Mouse (Mus musculus) frontal cortex, postnatal 25 days (tissue): ENCODE results near the gene Ahnak.
A peak's percentile ranks its signal among the peaks of the same experiment; 100 is the strongest.
"Not testable (repeated sequence)": the region's sequence is repeated elsewhere in the genome, so short reads cannot be mapped to it uniquely, and the experiment has no call there.

Experiments used
- DNase-seq, 2 experiments: peaks; one replicate each; pipeline ENCODE4 v3.0.0; 2022; ENCODE audit warnings: low spot score in 2 of 2

Ahnak gene

DNA sequence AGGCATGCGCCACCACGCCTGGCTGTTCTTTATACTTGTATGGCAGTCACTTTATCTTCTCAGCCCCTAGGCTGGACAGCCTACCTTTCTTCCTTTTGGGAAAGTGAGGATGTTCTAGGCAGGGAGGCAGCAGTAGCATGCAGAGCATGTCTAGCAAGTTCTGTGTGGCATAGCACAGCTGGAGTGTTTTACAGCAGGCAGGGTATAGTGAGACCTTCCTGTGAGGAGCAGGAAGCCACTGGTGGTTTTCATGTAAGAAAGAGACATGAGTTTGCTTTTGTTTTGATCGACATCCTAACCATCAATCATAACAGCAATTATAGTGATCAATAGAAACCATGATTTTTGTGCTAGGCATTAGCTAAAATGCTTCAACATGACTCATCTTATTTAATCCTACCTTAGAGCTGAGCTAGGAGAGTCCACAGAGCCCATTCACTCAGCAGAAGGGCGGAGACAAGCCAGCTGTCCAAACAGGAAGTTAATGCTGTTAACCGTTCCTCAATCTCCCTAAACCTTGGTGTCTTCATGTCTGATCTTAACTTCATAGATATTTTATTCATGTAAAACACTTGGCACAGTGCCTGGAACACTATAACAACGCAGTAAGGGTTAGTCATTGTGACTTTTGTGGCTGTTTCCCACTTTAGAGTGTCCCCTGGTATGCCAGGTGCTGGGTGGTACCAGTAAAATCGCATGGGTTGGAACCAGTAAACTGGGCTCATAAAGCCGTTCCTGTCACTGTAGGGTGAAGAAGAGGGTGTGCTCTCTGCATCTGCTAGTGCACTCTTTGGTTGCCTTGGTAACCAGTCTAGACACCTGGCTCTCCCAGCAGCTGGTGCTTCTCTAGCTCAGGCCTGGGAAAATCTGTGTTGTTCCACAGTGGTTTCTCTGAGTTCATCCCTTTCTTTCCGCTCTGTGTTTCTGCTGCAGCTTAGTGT, 76.8 kb downstream of the Ahnak start:
- no peak for DNase-seq

DNA sequence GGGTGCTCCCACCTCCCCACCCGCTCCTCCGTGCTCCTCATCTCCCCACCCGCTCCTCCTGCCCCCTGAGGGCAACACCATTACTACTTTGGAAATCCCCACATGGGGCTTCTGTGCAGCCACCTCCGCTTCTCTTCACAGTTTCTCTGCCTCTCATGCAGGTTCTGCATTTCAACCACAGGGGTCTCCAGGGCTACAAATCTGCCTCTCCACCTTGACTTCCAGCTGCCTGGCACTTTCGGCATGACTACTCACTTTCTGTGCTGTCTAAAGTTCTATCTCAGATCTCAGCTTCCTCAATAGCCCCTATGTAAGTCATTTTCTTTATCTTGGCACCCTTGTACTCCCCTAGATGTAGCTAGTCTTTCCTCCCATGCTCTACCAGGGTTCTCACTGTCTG, 78.2 kb downstream of the Ahnak start:
- no peak for DNase-seq

DNA sequence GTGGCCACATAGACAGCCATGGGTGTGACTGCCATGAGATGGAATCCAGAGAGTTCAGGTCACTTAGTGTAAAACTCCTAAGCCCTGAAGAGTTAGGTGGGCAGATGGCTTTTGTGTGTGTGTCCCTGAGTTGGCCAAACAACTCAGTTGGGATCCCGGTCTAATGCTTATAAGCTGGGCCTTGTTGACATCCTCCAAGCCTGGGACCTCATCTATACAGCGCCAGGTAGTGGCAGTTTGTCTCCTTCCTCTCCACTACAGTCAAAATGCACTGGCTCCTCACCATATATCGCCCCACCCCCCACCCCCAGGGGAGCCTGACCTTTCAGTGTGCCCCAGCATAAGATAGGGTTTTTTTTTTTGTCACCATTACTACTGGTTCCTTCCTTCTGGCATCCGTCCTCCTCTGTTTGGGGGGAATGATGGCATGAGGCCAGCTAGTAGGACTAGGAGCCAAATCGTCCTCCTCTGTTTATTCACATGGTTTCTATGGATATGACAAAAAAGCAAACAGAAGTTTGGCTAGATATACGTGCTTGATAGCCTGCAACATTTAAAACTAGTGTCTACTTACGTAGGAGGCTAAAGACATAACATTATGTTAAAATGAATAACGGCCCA, 80.7 kb downstream of the Ahnak start:
- DNase-seq: no peak

DNA sequence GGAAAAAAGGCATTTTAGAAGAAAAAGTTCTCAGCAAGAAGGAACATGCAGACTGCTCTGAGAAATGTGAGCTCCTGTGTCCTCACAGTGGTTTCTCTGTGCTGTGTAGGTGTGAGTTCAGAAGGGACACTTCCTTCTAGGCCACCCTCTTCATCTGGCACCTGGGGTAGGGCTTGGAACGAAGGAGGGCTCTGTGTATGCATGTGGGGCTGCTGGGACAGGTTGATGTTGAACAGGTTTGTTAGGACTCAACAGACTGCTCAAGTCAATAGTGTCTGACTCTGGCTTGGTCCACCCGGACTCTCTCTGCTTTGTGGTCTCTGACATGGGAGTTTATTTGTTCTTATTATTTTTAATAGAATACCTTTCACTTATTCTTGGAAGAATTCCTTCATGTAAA, 81.2 kb downstream of the Ahnak start:
- no peak for DNase-seq

DNA sequence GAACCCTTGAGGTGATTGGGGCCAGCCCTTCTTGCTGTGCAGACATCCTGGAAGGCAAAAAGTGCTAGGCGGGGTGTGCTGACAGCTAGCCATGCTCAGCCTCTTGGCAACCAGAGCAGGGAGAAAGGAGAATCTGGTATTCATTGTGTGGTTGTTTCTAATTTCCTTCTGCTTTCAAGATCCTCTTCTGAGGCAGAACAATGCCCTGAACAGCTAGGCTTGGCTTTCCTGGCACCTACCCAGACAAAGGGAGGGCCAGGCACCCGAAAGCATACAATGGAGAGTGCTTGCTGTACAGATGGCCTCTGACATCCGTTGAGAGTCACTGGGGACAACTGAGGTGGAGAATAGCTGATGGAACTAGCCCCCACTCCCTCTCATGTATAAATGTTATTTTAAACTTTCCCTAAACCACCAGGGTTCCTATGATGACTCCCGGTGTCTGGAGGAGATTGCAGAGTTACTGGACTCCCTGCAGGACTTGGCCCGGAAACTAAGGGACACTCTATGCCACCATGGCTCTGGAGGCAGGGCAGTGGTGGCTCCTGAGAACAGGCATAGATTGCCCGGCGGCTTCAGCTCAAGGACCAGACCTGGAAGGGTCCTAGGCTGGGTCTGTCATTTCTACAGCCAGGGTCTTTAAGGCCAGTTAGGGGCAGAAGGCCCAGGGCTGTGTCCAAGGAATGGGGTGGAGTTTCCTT, 82.5 kb downstream of the Ahnak start:
- DNase-seq: no peak

DNA sequence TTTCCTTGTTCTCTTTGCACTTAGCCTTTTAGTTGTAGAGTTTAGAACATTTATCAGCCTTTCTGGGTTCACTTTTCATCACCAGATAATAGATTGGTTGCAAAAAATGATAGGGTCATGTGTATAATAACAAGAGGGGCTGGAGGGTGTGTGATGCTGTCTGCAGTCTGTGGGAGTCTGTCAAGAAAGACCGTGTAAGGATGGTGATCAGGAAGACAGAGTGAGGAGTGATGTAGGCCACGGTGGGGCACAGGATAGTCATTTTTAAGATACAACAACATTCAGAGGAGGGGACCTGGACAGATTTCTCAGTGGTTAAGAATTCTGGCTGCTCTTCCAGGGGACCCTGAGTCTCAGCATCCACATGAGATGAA, 83.1 kb downstream of the Ahnak start:
- no peak for DNase-seq

DNA sequence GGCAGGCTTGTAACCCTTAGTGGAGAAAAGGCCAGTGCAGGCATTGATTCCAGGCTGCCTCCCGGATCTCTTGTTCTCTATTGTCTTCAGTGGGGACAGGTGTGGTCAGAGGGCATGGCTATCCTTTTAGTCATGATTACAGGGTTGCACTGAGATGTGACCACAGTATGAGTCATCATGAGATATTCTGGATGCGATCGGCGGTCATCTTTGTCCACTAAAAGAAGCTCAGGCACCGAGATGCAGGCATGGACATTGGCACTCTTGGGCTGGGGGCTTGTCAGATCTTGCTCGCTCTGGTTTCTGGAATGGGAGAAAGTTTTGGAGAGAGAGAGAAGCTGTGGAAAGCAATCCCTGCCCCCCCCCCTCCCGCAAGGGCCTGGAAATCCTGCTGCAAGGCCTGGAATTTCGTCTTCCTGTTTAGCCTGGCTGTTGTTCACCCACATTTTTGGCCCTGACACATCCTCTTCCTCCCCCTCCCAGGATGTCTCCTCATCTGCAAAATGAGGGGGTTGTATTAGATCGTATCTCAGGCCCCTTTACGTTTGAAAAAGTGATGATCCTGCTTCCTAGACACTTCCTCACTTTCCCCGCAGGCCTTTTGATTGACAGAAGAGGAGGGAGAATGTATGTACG, 84.8 kb downstream of the Ahnak start:
- no peak for DNase-seq

DNA sequence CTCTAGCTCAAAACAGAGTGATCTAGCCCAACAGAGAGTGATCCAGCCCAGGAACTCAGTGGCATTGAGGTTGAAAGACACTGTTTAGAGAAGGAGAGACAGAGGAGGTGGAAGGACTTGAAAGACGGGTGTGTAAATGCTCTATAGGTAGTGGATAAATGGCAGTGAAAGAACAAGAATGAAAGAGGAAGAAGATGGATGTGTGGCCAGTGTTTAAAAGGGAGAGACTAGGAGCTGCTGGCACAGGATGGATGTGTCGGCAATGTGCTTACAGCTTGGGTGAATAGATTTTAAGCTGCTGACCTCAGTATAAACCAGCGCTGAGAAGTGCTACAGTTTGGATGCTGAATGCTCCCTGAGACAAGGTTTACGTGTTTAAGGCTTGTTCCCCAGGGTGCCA, 85.3 kb downstream of the Ahnak start:
- no peak for DNase-seq

DNA sequence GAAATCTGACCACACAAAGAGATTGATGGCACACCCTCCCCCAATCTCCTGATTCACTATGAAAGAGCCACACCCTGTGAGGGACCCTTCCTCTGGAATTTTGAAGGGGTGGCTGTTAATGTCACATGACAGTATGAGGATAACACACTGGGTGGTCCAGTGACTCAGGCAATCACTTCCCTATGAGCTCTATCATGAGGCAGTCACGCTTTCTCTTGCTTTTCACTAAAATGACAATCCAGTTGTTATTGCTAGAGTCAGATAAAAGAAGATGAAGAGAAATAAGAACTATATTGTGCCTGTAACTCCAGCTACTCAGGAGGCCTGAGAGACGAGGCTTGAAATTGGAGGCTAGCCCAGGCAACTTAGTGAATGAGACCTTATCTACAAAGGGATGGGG, 86.5 kb downstream of the Ahnak start:
- DNase-seq: no peak

DNA sequence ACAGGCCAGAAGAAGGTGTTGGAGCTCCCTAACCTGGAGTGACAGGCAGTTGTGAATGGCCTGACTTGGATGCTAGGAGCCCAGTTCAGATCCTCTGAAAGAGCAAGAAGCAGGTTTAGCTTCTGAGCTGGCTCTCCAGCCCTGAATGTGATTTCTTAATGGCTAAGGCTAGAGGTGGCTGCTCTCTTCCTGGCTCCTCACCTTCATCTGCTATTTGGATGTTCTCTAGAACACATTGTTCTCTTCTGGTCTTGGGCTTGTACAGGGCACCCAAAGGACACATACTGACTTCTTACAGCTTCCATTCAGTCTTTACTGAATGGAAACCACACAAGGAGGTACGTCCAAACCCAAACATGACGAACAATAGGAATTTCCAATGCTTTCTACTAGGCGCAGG, 87.0 kb downstream of the Ahnak start:
- DNase-seq: no peak

DNA sequence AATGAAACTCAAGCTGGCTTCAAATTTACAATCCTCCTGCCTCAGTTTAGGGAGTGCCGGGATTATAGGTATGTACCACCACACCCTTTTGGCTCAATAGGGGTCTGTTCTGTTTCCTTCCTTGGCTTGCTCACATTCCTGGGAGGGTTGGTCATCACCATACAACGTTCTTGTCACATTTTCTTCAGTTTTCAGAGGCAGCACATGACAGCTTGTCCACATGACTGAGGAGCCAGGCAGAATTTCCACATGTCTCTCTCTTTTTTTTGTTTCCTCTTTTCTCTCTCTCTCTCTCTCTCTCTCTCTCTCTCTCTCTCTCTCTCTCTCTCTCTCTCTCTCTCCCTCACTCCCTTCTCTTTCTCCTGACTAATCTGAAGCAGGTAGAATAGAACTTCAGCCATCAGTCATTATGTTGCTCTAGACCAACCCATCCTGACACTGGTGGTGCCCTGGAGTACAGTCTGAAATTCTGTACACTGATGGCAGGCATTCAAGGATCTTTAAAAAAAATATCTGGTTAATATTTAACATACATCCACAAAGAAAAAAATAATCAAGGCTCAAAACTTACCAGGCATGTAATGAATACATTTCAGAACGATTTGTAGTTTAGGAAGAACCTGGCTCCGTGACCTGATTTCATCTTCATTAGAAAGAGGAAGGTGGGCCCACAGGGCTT, 88.0 kb downstream of the Ahnak start:
- no peak for DNase-seq

DNA sequence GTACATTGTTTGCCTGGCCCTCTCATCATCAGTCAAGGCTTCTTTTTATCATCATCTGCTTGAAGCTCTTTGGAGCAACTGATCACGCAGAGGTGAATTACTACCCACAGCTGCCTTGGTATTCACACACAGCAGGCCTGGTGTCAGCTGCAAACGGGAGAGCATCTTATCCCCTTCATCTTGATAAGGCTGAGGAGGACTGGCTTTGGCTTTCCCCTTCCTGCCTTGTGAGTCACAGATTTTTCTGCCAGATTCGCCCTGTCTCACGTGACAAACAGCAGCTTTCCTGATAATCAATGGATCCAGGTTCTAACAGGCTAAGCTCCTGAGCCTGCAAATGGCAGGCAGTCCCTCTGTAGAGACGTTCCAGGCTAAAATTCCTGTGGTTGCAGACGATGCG, 90.8 kb downstream of the Ahnak start:
- DNase-seq: no peak

DNA sequence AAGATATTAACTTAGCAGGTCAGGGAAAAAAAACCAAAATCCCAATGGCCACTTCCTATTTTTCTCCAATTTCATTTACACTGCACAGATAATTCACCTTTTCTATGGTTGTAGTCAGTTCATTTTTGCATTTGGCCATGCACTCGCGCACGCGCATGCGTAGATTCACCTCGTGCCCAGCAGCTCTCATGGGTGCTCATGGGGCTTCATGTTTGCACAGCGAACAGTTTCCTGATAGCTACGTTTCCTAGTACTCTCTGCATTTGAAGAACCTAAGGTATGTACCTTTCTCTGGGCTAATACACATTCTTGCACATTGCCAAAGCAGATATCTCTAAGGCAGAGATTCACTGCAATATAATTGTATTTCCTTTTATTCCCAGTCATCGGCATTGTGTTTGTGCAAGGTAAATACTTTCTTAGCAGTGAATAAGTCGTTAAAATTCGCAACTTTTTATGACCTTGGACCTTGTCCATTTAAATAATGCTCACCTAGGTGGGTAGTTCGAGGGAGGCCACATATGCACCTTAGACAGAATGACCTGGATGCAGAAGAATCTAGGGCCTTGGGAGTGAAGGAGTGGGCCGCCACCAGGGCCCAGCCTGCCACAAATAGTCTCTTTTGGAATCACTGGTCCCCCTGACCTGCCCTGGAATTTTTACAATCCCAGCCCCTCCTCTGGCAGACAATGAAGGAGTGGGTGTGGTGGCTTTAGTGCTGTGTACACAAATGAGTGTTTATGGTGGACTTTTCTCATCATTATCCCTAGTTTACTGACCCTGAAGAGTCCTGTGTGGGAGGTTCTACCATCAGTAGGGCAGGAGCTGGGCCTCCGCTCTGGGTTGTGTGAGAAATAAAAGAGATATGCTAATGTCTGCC, 92.5 kb downstream of the Ahnak start:
- DNase-seq: no peak

DNA sequence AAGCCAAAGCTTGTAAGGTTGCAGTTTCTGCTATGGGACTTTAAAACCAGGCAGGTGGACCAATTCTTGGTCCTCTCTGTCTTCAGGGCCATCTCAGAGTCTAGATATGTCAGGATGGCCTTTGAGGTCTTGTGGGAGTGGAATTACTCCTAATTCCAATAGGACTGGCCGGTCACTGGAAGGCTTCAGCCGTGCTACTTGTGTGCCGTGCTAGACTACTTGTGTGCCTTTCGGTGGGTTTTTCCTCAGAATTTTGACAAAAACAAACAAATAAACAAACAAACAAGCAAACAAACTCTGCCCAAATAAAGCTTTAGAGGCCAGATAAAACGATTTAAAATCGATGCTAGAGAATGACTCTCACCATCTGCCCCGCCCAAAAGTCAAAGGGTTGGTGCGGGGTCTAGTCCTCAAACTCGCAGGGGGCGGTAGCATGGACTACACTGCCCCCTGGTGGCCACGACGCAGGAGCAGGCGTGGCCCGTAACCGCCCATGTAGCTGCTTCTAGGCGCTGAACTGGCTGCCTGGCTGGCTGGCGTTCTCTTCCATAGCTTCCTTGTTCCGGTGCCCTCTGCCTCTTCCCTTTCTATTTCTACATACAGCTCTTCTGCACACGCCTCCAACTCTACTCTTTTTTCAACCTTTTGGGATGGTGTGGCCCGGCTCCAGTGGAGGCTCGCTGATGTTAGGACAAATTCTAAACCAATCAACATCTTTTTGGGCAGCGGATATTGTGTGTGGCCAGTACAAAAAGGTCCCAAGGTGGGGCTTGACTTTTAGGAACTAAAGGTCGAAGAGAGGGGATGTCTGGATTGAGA, 93.3 kb downstream of the Ahnak start:
- DNase-seq: peak; percentile 57 to 61

DNA sequence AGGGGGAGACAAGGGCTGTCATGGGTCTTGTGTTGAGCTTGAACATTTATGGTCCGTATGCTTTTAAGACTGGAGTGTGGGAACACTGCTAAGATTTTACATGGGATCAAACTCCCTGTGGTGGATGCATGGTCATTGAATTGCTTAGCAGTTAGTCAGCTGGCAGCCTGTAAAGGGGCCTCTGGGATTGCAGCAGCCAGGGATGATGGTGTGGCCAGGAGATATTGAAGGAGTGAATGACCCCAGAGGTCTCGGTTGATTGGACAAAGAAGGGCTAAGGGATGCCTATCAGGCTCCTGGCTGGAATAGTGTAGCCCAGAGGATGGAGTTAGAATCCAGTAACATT, 93.9 kb downstream of the Ahnak start:
- no peak for DNase-seq

DNA sequence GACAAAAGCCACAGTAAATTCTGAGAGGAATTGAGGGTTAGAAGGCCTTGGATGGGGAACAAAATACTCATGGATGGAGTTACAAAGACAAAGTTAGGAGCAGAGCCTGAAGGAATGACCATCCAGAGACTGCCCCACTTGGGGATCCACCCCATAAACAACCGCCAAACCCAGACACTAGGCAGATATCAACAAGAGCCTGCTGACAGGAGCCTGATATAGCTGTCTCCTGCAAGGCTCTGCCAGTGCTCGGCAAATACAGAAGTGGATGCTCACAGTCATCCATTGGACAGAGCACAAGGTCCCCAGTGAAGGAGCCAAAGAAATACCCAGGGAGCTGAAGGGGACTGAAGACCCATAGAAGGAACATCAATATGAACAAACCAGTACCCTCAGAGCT, 94.8 kb downstream of the Ahnak start:
- not testable (repeated sequence) for DNase-seq

DNA sequence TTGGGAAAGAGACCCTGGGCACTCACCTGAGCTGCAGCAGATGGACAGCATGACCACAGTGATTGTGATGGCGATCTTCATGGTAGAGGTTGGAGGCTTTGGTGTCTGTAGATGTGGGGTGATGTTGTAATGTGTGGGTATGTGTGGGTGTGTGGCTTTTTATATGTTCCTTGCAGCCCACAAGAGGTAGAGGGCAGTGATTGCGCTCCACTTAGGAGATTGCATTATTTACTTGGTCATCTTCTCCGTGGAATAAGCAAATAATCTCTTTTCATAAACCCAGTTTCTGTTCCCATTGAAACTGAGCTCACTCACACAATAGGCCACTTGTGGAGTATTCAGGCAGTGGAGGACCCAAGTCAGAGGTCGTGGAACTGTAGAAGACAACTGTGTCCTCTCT, 98.7 kb downstream of the Ahnak start, which contains the start of gene Scgb1a1:
TSS of gene Scgb1a1 (minus strand) at position 138 of the 400 bp plus-strand sequence.
- no peak for DNase-seq

DNA sequence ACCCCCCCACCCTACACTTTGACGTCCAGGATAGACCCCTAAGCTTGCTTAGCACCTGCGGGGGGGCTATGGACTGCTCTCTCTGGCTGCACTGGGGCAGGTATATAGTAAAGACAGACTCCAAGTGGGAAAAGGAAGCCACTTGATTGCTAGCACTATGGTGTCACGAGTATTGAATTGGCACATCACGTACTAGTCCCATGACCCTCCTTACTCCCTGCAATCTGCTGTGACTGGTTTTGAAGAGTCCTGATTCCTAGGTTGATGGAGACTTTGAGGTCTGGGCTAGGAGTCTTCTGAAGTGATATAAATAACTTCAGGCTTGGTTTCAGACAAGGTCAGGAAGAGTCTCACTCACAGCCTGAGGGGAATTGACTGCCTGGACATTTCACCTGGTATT, 101.1 kb downstream of the Ahnak start:
- no peak for DNase-seq

DNA sequence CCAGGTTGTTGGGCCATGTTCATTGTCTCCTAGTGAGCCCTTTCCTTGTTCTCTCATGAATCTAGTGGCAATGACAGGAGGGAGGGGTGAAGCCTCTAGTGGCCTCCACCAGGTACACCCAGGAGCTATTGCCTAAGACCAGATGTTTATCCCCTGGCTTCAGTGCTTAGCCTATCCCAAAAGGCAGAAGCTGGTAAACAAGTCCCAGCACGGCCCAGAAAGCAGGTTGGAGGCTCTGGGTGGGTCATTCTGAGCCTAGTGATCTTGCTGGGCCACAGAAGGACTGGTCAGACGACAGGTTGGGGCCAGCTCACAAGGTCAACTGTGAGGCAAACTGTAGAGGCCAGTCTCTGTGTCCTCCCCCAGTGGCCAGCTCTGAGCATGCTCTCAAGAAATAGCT, 101.6 kb downstream of the Ahnak start:
- no peak for DNase-seq

DNA sequence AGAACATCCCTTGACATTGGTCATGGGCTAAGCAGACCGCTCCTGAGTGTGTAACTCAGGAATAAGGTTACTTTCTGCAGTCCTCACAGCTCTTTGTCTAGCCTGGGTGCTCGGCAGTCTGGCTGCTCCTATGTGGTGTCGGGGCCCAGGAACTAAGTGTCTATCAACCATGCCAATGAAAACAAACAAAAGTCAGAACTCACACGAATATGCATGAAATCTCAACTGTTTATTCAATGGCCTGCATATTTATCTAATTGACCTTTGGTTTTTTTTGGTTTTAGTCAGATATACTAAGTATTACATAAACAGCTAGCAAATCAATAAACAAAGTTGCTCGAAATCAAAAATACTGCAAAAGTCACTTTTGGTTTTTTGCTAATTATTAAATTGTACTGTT, 106.0 kb downstream of the Ahnak start:
- no peak for DNase-seq
